Mouse (Mus musculus): ENCODE measurements at regions not wholly inside any gene's neighbourhood (a gene's known extent, or its start where the extent isn't known, plus 50 kb on each side); places are given as distances from the start of the nearest gene placed in this dataset.

DNA sequence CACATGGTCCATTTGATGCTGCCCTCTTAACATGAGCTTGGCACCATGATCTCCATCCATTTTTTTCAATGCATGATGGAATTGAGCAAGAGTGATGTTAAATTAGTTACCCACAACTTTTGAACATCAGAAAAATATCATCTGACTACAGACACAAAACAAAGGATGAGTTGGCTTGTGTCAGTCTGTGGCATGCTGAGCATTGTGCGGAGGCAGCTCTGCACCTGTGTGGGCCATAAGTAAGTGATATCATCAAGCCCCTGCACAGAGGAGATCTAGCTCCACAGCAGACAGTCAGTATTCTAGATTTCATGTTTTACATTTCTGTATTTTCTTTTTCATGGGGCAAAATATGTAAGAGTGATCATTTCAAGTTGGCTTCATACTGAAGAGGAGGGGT is 962.8 kb downstream of the Slc4a3 start:
- no peak overlapping the region for H3K9ac ChIP-seq
- no peak overlapping the region for H3K4me3 ChIP-seq (replicated peaks)
- 97% methylated on average over 1 of the region's 1 CpGs for WGBS
- no peak overlapping the region for H3K4me2 ChIP-seq
- no peaks in the 10 kb centered on the region for H3K9me3 ChIP-seq
- H3K27ac ChIP-seq = no peak overlapping the region
- H3K4me1 ChIP-seq = no peaks in the 10 kb centered on the region
- no peak for ATAC-seq (ENCODE audit: insufficient read depth, low FRiP score, low read depth)
- no peaks in the 10 kb centered on the region for H3K27me3 ChIP-seq (replicated peaks)
- no peaks in the 10 kb centered on the region for H3K36me3 ChIP-seq

DNA sequence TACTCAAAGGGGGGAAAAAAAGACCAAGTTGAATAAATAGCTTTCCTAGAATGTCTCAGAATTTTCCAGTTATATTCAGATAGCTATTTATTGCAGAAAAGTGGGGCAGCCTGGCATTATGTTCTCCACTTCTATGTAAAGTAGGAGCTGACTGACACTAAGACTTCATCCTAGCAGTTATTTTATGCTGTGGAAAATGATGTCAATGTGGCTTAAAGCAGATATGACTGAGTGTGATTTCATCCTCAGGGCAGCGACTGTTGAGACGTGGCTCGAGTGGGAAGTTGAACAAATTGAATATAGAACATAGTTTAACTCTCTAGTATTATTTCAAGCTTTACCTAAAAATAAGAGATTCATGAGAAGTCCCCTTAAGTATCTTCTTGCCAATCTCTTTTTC is 963.4 kb downstream of the Slc4a3 start:
- no peak for ATAC-seq (ENCODE audit: insufficient read depth, low FRiP score, low read depth)
- no peaks in the 10 kb centered on the region for H3K4me1 ChIP-seq
- no peak overlapping the region for H3K27ac ChIP-seq
- no peak overlapping the region for H3K9ac ChIP-seq
- no peak overlapping the region for H3K4me3 ChIP-seq (replicated peaks)
- H3K9me3 ChIP-seq = no peaks in the 10 kb centered on the region
- WGBS = 84% methylated on average over 3 of the region's 3 CpGs
- H3K36me3 ChIP-seq = no peaks in the 10 kb centered on the region
- H3K4me2 ChIP-seq = no peak overlapping the region
- no peaks in the 10 kb centered on the region for H3K27me3 ChIP-seq (replicated peaks)

DNA sequence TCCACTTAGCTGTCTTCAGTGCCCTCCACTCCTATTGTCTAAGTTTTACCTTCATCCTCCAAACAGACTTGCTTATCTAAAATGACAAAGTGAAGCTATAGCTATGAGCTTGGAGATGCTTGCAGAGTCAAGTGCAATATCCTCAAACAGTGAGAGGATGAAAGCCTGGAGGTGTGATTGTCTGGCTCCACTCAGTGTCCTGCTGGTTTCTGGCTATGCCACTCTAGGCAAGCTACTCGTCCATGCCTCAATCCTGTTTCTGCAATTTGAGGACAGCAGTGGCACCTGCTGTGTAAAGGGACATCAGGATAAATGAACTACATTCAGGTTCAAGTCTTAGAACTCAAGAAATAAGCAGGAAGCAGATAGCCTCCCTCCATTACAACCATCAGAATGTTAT is 966.1 kb downstream of the Slc4a3 start:
- no peaks in the 10 kb centered on the region for H3K36me3 ChIP-seq
- no peak overlapping the region for H3K9ac ChIP-seq
- no peak for ATAC-seq (ENCODE audit: insufficient read depth, low FRiP score, low read depth)
- no peaks in the 10 kb centered on the region for H3K4me1 ChIP-seq
- WGBS = 66% methylated on average over 1 of the region's 1 CpGs
- H3K27ac ChIP-seq = no peak overlapping the region
- no peaks in the 10 kb centered on the region for H3K9me3 ChIP-seq
- no peak overlapping the region for H3K4me3 ChIP-seq (replicated peaks)
- no peak overlapping the region for H3K4me2 ChIP-seq
- H3K27me3 ChIP-seq (replicated peaks) = no peaks in the 10 kb centered on the region

DNA sequence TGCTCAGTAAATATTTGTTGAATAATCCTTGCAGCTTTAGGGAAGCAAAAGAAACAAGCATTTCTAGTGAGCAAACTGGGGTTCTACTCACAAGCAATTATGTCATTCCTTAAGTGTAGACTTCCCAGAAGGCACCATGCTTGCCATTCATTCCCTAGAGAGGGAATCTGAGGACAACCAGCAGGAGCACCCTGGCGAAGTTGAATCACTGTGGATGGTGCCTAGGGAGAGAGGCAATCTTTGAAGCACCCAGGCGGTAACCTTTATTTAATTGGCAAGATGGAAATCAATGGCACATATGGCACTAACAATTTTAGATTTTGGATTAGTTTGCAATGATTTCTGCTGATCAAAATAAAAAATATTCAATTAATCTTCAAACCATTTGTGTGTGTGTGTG is 967.4 kb downstream of the Slc4a3 start:
- Histone ChIP-seq H3K4me1 (no peaks in the 10 kb centered on the region), H3K27me3 (replicated peaks) (no peaks in the 10 kb centered on the region), H3K4me3 (replicated peaks) (no peak overlapping the region), H3K36me3 (no peaks in the 10 kb centered on the region), H3K9me3 (no peaks in the 10 kb centered on the region), H3K27ac (no peak overlapping the region), H3K9ac (no peak overlapping the region), H3K4me2 (no peak overlapping the region)
- ATAC-seq (ENCODE audit: insufficient read depth, low FRiP score, low read depth) = no peak
- 92% methylated on average over 2 of the region's 2 CpGs for WGBS

DNA sequence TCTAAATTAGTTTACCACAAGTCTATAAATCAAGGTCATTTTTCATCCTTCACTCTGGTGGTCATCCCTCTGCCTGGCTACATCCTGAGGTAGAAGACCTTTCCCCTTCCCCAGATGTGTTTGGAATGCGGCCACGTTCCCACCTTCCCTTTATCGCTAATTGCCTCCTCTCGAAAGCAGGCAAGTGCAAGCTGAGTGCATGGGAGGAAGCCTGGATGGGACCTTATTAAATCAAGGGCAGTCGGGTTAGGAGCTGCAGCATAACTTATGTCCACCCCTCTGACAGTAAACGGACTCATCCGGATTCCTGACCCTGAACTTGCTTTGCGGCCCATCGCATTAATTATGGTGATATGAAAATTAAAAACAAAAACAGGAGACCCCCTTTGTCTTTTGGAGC is 983.5 kb downstream of the Slc4a3 start:
- Histone ChIP-seq H3K4me1 (no peaks in the 10 kb centered on the region), H3K36me3 (no peaks in the 10 kb centered on the region), H3K4me3 (replicated peaks) (no peak overlapping the region), H3K27ac (no peak overlapping the region), H3K4me2 (no peak overlapping the region), H3K27me3 (replicated peaks) (no peaks in the 10 kb centered on the region), H3K9ac (no peak overlapping the region), H3K9me3 (no peaks in the 10 kb centered on the region)
- no peak for ATAC-seq (ENCODE audit: insufficient read depth, low FRiP score, low read depth)
- WGBS = 47% methylated on average over 9 of the region's 9 CpGs

DNA sequence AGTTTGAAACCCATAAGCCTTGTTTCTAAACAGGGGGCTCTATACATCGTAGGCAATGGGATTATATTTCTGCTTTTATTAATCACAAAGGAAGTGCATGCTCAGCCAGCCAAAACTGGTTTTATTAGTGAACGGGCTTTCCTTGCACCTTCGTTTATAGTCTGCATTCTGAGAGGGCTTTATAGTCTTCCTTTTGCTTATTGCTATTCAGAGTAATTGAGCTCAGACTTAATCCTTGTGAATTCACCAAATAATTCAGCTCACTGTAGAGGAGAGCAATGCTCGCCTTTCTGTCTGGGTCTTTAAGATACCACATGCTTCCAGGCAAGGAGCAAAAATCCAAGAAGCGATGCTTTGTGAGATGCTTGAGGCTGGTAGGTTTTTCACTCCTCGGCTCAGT is 984.3 kb downstream of the Slc4a3 start:
- Histone ChIP-seq H3K27me3 (replicated peaks) (no peaks in the 10 kb centered on the region), H3K4me2 (no peak overlapping the region), H3K27ac (no peak overlapping the region), H3K9me3 (no peaks in the 10 kb centered on the region), H3K36me3 (no peaks in the 10 kb centered on the region), H3K4me3 (replicated peaks) (no peak overlapping the region), H3K4me1 (no peaks in the 10 kb centered on the region), H3K9ac (no peak overlapping the region)
- WGBS = 53% methylated on average over 6 of the region's 6 CpGs
- ATAC-seq (ENCODE audit: insufficient read depth, low FRiP score, low read depth) = no peak

DNA sequence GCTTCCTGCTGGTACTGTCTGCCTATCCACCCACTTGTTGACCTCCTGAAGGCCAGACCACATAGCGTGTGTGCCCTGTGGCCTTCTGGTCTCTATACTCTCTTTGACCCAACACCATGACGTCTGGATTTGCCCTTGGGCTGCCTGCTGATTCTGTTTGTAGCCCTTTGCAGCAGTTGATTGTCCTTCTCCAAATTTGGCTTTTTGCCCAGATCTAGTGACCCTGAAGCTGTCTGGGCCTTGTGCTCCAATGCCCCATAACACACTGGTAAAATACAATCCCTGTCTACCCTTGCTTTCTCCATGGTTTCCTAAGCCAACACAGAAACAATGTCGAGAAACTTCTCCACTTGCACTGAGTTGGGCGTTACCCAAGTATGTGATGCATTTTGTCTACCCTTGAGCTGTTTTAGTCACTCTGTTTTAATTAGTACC is 979.3 kb downstream of the Epha4 start:
- H3K36me3 ChIP-seq = no peaks in the 10 kb centered on the region
- H3K9me3 ChIP-seq = no peaks in the 10 kb centered on the region
- no peaks in the 10 kb centered on the region for H3K27me3 ChIP-seq (replicated peaks)
- H3K4me3 ChIP-seq (replicated peaks) = no peak overlapping the region
- no peak overlapping the region for H3K4me2 ChIP-seq
- no peak overlapping the region for H3K27ac ChIP-seq
- H3K9ac ChIP-seq = no peak overlapping the region
- ATAC-seq (ENCODE audit: insufficient read depth, low FRiP score, low read depth) = peak; percentile 14; the same call in 1 of the 2 replicates
- H3K4me1 ChIP-seq = no peaks in the 10 kb centered on the region
- WGBS = 70% methylated on average over 4 of the region's 4 CpGs

DNA sequence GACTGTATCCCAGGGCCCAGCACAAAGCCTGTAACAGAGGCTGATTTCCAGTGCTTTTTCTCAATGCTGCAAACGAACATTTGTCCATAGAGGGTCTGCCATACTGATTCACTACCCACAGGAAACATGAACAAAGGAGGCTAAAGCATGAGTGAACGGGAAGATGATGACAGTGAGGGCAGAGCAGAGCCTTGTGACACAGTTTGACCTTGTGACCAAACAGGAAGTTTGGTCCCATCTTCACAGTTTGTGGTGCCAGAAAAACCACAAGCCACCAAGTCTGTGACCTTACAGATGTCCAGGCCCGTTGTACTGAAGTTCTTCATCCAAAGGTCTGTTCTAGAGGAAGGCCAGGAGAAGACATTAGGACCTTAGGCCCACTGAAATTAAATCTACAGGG is 974.4 kb downstream of the Epha4 start:
- H3K4me3 ChIP-seq (replicated peaks) = no peak overlapping the region
- ATAC-seq (ENCODE audit: insufficient read depth, low FRiP score, low read depth) = no peak
- H3K27ac ChIP-seq = no peak overlapping the region
- H3K9ac ChIP-seq = no peak overlapping the region
- 61% methylated on average over 3 of the region's 3 CpGs for WGBS
- H3K4me2 ChIP-seq = no peak overlapping the region
- H3K4me1 ChIP-seq = no peaks in the 10 kb centered on the region
- H3K9me3 ChIP-seq = no peaks in the 10 kb centered on the region
- no peaks in the 10 kb centered on the region for H3K36me3 ChIP-seq
- no peaks in the 10 kb centered on the region for H3K27me3 ChIP-seq (replicated peaks)

DNA sequence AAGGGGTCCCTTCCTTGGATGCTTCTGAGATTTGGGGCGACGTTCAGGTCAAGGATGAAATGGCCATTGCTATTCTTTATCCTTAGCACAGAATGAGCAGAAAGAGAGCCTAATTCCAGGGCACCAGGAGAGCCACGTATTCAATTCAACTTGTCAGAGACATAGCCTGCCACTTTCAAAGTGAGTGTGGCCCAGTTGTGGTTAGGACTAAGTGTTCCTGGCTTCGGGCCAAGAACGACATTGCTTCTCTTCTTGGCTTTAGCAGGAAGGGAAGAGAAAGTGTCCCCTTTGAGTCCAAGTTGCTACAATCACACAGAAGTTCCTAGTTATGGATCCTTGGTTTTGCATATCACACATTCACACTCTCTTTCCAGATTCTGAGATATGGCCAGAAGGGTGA is 964.0 kb downstream of the Epha4 start:
- H3K4me1 ChIP-seq = no peaks in the 10 kb centered on the region
- H3K36me3 ChIP-seq = no peaks in the 10 kb centered on the region
- no peak overlapping the region for H3K4me3 ChIP-seq (replicated peaks)
- 57% methylated on average over 5 of the region's 5 CpGs for WGBS
- H3K27ac ChIP-seq = no peak overlapping the region
- ATAC-seq (ENCODE audit: insufficient read depth, low FRiP score, low read depth) = no peak
- H3K9ac ChIP-seq = no peak overlapping the region
- no peak overlapping the region for H3K4me2 ChIP-seq
- no peaks in the 10 kb centered on the region for H3K27me3 ChIP-seq (replicated peaks)
- no peaks in the 10 kb centered on the region for H3K9me3 ChIP-seq

DNA sequence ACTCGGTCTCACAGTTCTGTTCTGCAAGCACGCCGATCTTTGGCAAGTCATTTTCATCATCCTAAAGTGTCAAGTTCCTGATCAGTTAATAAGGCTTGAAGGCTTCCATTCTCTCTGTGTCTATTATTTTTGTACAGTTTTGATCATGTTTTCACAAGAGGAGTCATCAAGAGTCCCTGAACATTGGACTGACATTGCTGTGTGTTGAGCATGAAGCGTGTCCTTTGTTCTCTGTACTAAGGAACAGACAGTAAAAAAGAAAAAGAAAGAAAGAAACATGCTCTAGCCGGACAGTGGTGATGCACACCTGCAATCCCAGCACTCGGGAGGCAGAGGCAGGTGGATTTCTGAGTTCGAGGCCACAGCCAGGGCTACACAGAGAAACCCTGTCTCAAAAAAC is 955.4 kb downstream of the Epha4 start:
- no peaks in the 10 kb centered on the region for H3K9me3 ChIP-seq
- H3K4me1 ChIP-seq = no peaks in the 10 kb centered on the region
- ATAC-seq (ENCODE audit: insufficient read depth, low FRiP score, low read depth) = no peak
- 91% methylated on average over 7 of the region's 7 CpGs for WGBS
- H3K4me3 ChIP-seq (replicated peaks) = no peak overlapping the region
- no peak overlapping the region for H3K27ac ChIP-seq
- H3K27me3 ChIP-seq (replicated peaks) = no peaks in the 10 kb centered on the region
- no peak overlapping the region for H3K4me2 ChIP-seq
- no peaks in the 10 kb centered on the region for H3K36me3 ChIP-seq
- no peak overlapping the region for H3K9ac ChIP-seq

DNA sequence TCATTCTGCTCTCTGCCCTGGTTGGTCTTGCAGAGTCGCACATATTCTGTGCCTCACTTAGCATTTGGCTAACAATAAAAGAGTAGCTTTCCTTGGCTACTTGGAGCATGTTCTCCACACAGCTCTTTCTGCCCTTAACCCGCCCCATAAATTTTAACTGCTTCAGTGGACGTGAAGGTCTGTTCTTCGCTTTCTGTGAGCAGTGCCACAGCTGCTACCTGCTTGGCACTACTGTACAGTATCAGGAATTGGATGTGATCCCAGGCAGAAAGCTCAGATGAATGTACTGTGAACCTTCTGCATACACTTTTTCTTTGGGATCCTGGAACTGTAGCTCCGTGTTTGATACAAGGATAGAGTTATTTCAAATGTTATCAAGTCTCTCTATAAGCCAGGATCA is 939.4 kb downstream of the Epha4 start:
- H3K36me3 ChIP-seq = no peaks in the 10 kb centered on the region
- no peak for ATAC-seq (ENCODE audit: insufficient read depth, low FRiP score, low read depth)
- H3K9me3 ChIP-seq = no peaks in the 10 kb centered on the region
- no peak overlapping the region for H3K4me3 ChIP-seq (replicated peaks)
- H3K9ac ChIP-seq = no peak overlapping the region
- H3K27me3 ChIP-seq (replicated peaks) = no peaks in the 10 kb centered on the region
- 71% methylated on average over 5 of the region's 5 CpGs for WGBS
- H3K4me2 ChIP-seq = no peak overlapping the region
- no peak overlapping the region for H3K27ac ChIP-seq
- H3K4me1 ChIP-seq = no peaks in the 10 kb centered on the region

DNA sequence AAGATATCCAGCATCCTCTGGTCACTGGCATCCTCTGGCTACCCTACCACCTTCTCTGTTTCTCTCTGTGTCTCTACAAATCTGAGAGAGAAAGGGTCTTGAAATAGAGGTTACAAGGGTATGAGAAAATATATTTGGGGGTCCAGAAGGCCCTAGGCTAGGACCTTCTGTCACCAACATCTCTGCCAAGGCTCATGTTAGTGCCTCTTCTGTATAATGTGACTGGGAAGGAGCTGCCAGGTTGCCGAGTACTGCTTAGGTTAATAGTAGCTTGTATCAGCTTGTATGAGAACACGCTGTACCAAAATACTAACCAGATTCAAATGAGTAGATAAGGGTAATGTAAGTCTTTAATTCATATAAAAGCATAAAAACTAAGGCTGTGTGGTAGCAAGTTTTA is 929.0 kb downstream of the Epha4 start:
- no peak for ATAC-seq (ENCODE audit: insufficient read depth, low FRiP score, low read depth)
- 93% methylated on average over 2 of the region's 2 CpGs for WGBS
- no peak overlapping the region for H3K9ac ChIP-seq
- H3K4me2 ChIP-seq = no peak overlapping the region
- no peak overlapping the region for H3K4me3 ChIP-seq (replicated peaks)
- no peaks in the 10 kb centered on the region for H3K27me3 ChIP-seq (replicated peaks)
- H3K36me3 ChIP-seq = no peaks in the 10 kb centered on the region
- no peak overlapping the region for H3K27ac ChIP-seq
- no peaks in the 10 kb centered on the region for H3K9me3 ChIP-seq
- no peaks in the 10 kb centered on the region for H3K4me1 ChIP-seq

DNA sequence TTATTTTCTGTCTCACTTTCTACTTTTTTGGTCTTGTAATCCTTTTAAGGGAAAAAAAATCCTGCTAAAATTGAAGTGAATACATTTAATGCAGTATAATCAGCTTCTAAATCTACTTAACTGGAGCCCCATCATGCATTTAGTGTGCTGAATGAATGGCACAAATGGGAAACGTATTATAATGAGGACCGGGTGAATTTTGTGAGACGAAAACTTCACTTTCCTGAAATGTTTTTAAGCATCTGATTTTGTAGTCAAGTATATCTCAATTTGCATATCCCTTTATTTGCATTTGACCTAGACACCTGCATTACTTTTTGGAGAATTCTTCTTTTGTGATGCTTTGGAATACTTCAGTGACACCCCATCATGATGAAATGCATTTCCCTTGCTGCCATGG is 889.1 kb downstream of the Epha4 start:
- WGBS = 84% methylated on average over 3 of the region's 3 CpGs
- ATAC-seq (ENCODE audit: insufficient read depth, low FRiP score, low read depth) = no peak
- no peaks in the 10 kb centered on the region for H3K36me3 ChIP-seq
- H3K9me3 ChIP-seq = no peaks in the 10 kb centered on the region
- H3K4me3 ChIP-seq (replicated peaks) = no peak overlapping the region
- H3K27me3 ChIP-seq (replicated peaks) = no peaks in the 10 kb centered on the region
- H3K27ac ChIP-seq = no peak overlapping the region
- H3K9ac ChIP-seq = no peak overlapping the region
- H3K4me2 ChIP-seq = no peak overlapping the region
- H3K4me1 ChIP-seq = no peaks in the 10 kb centered on the region

All from stomach, embryonic 15.5 days (tissue).